Mouse (Mus musculus) liver, embryonic 14.5 days (tissue): ENCODE data around the gene Cog1. TPM values are rescaled to one million over a fixed set of nuclear protein-coding genes. Genes with fewer than 3 reads are reported as not detected.

ENCODE experiments used
- ATAC-seq: fragments of 200-750 bp; cut with Nextera tagmentation; 2 replicates; pipeline ENCODE4 v1.8.0; 2017; ENCODE audit warnings: moderate number of reproducible peaks, mild to moderate bottlenecking, moderate library complexity; ENCODE audit not compliant: insufficient read depth
- DNase-seq, 3 experiments: peaks; one replicate each; pipeline ENCODE4 v3.0.0-alpha.2; 2012 to 2013; ENCODE audit warnings: low read depth in 3 of 3, low spot score in 3 of 3
- H3K27ac ChIP-seq: fragments of 300-500 bp; sonication (generic); 2 replicates; pipeline ENCODE4 v1.5.1; 2014; ENCODE audit warnings: moderate library complexity, mild to moderate bottlenecking, control low read depth, inconsistent platforms
- H3K27me3 ChIP-seq: fragments of 300-500 bp; sonication (generic); 2 replicates; pipeline ENCODE4 v1.6.1; 2014; ENCODE audit warnings: mild to moderate bottlenecking, low read length, moderate library complexity; ENCODE audit not compliant: control insufficient read depth, insufficient read depth
- H3K36me3 ChIP-seq: fragments of 300-500 bp; sonication (generic); replicated peaks from 2 replicates; pipeline ENCODE4 v1.6.1; 2014; ENCODE audit warnings: low read depth; ENCODE audit not compliant: control insufficient read depth, insufficient read depth
- H3K4me1 ChIP-seq, 2 experiments: fragments of 200-500 bp in 1 of 2; fragments of 300-500 bp in 1 of 2; sonication (generic) in 1 of 2; replicated peaks; 2 replicates each; pipeline ENCODE4 v1.6.1; 2012 to 2014; ENCODE audit warnings: antibody characterized with exemption in 1 of 2, inconsistent platforms in 1 of 2, low read length in 1 of 2; ENCODE audit not compliant: control insufficient read depth in 2 of 2, insufficient read depth in 2 of 2
- H3K4me2 ChIP-seq: fragments of 300-500 bp; sonication (generic); 2 replicates; pipeline ENCODE4 v1.6.1; 2014; ENCODE audit warnings: low read depth, mild to moderate bottlenecking, control low read depth, moderate library complexity
- H3K4me3 ChIP-seq, 2 experiments: fragments of 200-500 bp in 1 of 2; fragments of 300-500 bp in 1 of 2; sonication (generic) in 1 of 2; 2 replicates each; pipeline ENCODE4 v1.5.1; 2012 to 2014; ENCODE audit warnings: low read depth in 2 of 2, low read length in 2 of 2, mild to moderate bottlenecking in 2 of 2, control low read depth in 1 of 2, inconsistent platforms in 1 of 2, moderate library complexity in 1 of 2; ENCODE audit not compliant: insufficient read depth in 1 of 2
- H3K9ac ChIP-seq: fragments of 300-500 bp; sonication (generic); replicated peaks from 2 replicates; pipeline ENCODE4 v1.6.1; 2014; ENCODE audit warnings: mild to moderate bottlenecking, control low read depth, moderate library complexity
- H3K9me3 ChIP-seq: fragments of 300-500 bp; sonication (generic); 2 replicates; pipeline ENCODE4 v1.6.1; 2016; ENCODE audit warnings: low read length, mixed read lengths; ENCODE audit not compliant: control insufficient read depth
- CTCF ChIP-seq: IDR thresholded peaks from 2 replicates; pipeline ENCODE4 v1.5.1; 2016; ENCODE audit warnings: antibody characterized with exemption, low read depth, control low read depth
- EP300 ChIP-seq: IDR thresholded peaks from 2 replicates; pipeline ENCODE4 v1.6.1; 2016; ENCODE audit warnings: antibody characterized with exemption, low read depth
- WGBS: fragments of 180-500 bp; shearing (Covaris S2); extraction: QIAGEN DNeasy Blood & Tissue Kit; methylation state at CpG from one replicate; pipeline ENCODE4 v1.1.7; 2014; ENCODE audit not compliant: insufficient replicate concordance; 5-methylcytosine and 5-hydroxymethylcytosine counted together
- polyA plus RNA-seq, 2 experiments: library from polyadenylated mRNA; depleted of rRNA in 1 of 2; stranded (reverse) in 1 of 2; unstranded in 1 of 2; fragments of >200 nt; fragmentation: Nextera tagmentation in 1 of 2; extraction: Ambion mirVana in 1 of 2; gene quantifications; 2 replicates each; pipeline versions ENCODE4 v1.2.1 to v1.2.3; 2012 to 2014

The Cog1 gene
- polyA plus RNA-seq, 2 experiments: 9.3 to 12.9 TPM

DNA sequence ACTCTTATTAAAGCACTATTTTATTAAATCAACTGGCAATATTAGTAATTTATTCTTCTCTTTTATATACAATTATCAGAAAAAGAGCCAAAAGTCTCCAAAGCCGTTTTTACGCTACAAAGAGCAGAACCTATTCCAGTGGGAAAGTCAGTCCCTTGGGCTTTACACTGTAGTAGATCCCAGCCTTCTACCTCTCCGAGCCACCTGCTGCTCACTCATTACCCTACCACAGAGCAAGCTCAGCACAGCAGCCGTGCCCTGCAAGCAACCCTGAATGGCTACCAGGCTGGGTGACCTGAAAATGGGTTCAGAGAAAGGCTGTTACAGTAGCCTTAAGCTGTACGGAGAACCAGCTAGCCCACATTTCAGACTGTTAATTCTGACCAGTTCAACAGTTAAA is 25.6 kb downstream of the Cog1 start:
- no peak for ATAC-seq
- H3K4me3 ChIP-seq: no peak overlapping the region
- peaks cover 4 to 17% of the 10 kb centered on the region in 2 experiments for H3K4me1 ChIP-seq
- peaks cover 74% of the 10 kb centered on the region for H3K36me3 ChIP-seq
- H3K9me3 ChIP-seq: no peaks in the 10 kb centered on the region
- WGBS: 87% methylated on average over 5 of the region's 5 CpGs
- DNase-seq: no peak
- H3K27ac ChIP-seq: no peak overlapping the region
- no peaks in the 10 kb centered on the region for H3K27me3 ChIP-seq
- TF ChIP-seq EP300: no peak
- TF ChIP-seq CTCF: no peak
- no peak overlapping the region for H3K9ac ChIP-seq
- H3K4me2 ChIP-seq: no peak overlapping the region

DNA sequence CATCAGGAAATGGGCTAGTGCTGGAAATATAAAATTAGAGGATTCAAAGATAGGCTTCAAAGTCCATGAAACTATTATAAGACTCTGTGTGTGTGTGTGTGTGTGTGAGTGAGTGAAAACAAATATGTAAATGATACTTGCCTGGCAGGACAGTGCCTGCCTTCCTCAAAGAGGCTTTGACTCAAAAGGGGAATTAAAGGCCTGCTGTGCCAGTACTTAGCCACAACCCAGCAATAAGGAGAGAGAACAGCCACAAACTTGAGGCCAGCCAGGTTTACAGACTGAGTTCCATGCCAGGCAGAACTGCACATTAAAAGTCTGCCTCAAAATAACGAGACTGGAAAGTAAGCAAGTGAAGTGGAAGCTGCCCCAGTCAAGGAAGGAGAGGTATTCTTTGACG is 27.9 kb downstream of the Cog1 start:
- TF ChIP-seq CTCF (no peak), EP300 (no peak)
- no peak overlapping the region for H3K9ac ChIP-seq
- H3K9me3 ChIP-seq: no peaks in the 10 kb centered on the region
- no peak for ATAC-seq
- peaks cover 58% of the 10 kb centered on the region for H3K36me3 ChIP-seq
- H3K4me1 ChIP-seq: peaks cover 23 to 30% of the 10 kb centered on the region in 2 experiments
- WGBS: 92% methylated on average over 2 of the region's 2 CpGs
- no peak overlapping the region for H3K4me2 ChIP-seq
- no peak overlapping the region for H3K27ac ChIP-seq
- no peak overlapping the region for H3K4me3 ChIP-seq
- DNase-seq: no peak
- H3K27me3 ChIP-seq: no peaks in the 10 kb centered on the region

DNA sequence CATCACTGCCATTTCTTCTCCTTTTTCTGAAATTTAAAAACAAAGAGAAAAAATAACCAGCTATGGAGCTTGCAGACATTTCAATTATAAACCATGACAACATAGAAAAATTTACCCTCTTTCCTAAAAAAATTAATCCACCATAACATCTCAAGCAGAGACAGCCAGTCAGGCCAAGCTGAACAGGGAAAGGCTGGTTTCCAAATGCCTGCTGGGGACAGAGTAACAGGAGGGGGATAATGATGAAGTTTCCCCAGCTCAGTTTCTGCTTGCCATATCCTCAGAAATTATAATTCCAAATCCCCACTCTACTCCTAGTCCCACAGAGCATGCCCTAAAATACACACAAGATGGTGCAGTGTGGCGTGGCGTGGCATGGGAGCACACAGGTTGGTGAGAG is 28.4 kb downstream of the Cog1 start:
- no peaks in the 10 kb centered on the region for H3K27me3 ChIP-seq
- no peak overlapping the region for H3K9ac ChIP-seq
- peaks cover 25 to 30% of the 10 kb centered on the region in 2 experiments for H3K4me1 ChIP-seq
- DNase-seq (no peak), ATAC-seq (no peak)
- TF ChIP-seq EP300: no peak
- no peak for TF ChIP-seq CTCF
- no peak overlapping the region for H3K4me3 ChIP-seq
- H3K4me2 ChIP-seq: no peak overlapping the region
- no peaks in the 10 kb centered on the region for H3K9me3 ChIP-seq
- 98% methylated on average over 2 of the region's 2 CpGs for WGBS
- no peak overlapping the region for H3K27ac ChIP-seq
- peaks cover 53% of the 10 kb centered on the region for H3K36me3 ChIP-seq

DNA sequence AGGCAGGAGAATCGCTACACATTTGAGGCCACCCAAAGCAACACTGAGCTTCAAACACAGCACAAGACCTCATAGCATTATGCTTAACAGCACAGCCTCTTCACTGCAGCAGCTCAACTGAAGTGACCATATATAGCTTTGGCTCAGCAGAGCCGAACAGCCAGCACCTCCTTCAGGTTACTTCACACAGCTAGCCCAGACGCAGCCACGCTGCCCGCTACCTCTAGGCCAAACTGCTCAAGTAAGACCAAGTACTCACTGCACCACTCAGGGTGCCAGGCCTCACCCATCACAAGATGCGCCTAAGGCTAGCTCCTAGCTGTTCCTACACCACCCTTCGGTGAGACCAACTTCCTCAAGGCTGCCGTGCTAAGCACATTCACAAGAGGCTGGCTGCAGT is 29.4 kb downstream of the Cog1 start:
- Histone ChIP-seq H3K4me1 (peaks cover 31 to 33% of the 10 kb centered on the region in 2 experiments), H3K4me3 (no peak overlapping the region), H3K9ac (no peak overlapping the region), H3K27me3 (no peaks in the 10 kb centered on the region), H3K4me2 (no peak overlapping the region), H3K9me3 (no peaks in the 10 kb centered on the region), H3K27ac (no peak overlapping the region), H3K36me3 (peaks cover 43% of the 10 kb centered on the region)
- no peak for TF ChIP-seq EP300
- no peak for TF ChIP-seq CTCF
- WGBS: 81% methylated on average over 8 of the region's 8 CpGs
- no peak for ATAC-seq
- no peak for DNase-seq

DNA sequence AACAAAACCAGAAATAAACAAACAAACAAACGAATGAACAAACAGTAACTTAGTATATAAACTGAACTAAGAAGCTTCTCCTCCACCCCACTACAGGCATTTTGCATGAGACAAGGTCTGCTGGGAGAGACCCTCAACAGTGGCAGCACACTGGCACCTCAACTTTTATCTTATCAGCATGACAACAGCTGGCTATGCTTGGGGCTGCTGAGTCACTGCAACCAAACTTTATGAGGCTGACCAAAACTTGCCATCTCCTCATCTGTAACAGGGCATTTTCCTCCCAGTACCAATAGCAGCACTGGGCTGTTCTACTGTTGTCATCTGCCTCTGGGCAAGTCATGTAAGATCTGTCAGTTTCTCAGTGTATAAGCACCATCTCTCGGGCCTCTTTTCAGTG is 32.0 kb downstream of the Cog1 start:
- WGBS: 19% methylated on average over 2 of the region's 2 CpGs
- Histone ChIP-seq H3K27ac (peak overlapping the region; percentile 99), H3K4me2 (peak overlapping the region; percentile 92), H3K4me1 (peaks cover 38 to 40% of the 10 kb centered on the region in 2 experiments), H3K4me3 (peak overlapping the region; percentile 55 to 92), H3K27me3 (no peaks in the 10 kb centered on the region), H3K9ac (peak overlapping the region; percentile 96), H3K36me3 (peaks cover 18% of the 10 kb centered on the region), H3K9me3 (no peaks in the 10 kb centered on the region)
- DNase-seq: peak; percentile 82 to 83 (median 83)
- TF ChIP-seq CTCF (no peak), EP300 (peak; percentile 94)
- ATAC-seq: peak; percentile 67
